Mouse (Mus musculus): ENCODE measurements around the gene Spats2l.

Gene Spats2l

DNA sequence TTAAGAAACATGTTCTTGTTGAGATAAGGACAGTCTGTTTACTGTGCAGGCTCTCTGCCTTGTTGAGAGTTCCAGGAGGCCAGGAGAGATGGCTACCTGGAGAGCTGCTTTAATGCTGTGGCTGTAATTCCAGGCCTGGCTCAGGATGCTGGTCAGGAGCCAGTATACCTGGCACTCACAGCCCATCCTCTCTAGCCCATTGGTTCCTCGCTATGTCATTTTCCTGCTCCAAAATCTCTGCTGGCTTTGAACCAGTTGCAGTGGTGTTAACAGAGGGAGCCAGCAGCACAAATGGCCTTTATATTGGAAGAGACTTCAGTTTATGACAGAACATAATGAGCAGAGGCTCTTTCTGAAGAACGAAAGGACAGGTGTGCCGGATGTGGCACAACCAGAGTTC, 127.5 kb downstream of the Spats2l start:
- no peak for DNase-seq

DNA sequence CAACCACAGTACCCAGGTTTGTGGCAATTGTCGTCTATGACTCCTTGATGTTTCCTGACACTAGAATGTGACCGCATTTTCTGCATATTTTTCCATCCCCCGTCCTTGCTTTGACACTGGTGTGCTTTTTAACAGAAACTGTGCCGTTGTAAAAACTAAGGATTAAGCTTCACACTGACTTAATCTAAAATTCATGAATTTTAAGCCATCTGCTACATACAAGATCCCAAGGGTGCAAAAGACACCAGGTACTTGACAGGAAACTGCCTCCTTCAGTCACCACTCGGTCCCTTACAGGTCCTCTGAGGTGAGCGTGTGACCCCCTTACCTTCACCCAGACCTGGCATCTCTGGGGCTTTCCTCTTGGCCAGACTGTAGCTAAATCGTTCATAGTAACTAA, 129.8 kb downstream of the Spats2l start:
- DNase-seq = no peak

DNA sequence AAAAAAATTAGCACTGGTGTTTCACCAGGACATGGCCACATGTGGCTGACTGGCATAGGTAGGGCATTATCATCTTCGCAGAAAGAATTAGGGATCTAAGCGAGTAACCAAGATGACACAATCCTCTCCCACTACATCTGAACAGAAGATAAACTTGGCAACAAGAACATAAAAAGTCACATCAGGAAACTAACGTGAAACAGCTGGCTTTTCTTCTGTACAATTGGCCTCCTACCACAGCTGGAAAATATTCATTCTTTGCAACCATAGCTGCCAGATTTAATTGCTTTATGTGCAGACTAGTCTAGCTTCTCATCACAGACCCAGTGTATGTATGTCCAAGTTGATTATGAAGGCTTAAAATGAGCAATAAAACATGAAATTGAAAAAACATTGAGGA, 131.9 kb downstream of the Spats2l start:
- DNase-seq = peak; percentile 30

- DNase-seq = no peak
These were observed 132.3 kb downstream of the Spats2l start for GRCm38 (mm10) chr1:57906312-57906711.

DNA sequence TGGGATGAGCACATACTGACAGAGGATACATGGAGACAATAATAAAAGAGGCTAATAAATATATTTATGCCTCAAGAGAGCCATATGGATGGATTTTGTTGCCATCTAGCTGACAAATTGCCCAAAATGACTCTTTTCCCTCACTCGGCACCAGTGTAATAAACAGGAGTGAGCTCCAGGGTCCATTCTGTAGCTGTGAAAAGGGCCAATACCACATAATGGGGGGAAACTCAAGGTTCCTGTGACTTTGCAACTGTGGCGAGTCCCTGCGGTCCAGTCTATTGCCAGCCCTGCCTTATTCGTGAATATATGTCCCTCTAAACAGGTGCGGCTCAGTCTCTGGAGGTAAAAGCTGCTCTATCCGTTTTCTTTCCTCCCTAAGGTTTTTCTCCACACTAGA, 137.6 kb downstream of the Spats2l start:
- DNase-seq = no peak

DNA sequence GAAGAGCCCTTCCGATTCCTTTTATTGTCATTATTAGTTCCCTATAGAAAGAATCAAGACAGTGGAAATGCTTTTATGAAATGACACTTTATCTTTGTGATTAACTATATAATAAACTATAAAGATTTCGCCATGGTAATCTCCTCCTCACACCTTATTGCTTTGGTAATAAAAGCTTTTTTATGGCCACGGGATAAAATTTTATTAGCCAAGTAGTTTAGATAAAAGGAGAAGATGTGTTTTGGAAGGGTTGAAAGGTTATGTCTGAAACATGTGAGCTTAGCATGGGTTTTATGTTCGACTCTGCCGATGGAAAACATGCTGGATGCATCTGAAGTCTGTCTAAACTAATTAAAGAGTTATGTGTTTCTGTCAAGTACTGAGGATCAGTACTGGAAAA, 143.4 kb downstream of the Spats2l start:
- DNase-seq = no peak

GRCm38 (mm10) chr1:57918567-57918966, 144.6 kb downstream of the Spats2l start:
- no peak for DNase-seq

DNA sequence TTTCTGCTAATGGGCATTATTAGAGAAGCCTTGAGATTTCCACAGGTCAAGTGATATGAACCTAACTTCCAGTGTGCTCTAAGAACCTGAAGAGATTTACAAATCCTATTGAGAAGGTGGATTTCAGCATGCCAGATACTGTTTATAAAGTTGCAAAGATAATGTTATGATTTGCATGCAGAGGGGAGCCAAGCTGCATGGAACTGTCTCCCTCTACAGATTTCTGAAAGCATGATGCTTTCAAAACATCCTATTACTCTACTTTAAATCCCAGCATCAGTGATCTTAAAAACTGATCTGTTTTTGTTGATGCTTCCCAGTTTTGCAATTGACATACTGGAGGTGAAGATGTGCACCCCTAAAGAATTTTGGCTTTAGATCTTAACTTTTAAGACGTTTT, 160.3 kb downstream of the Spats2l start:
- no peak for DNase-seq

GRCm38 (mm10) chr1:57940691-57941090, 166.7 kb downstream of the Spats2l start:
- peak; percentile 25 for DNase-seq

DNA sequence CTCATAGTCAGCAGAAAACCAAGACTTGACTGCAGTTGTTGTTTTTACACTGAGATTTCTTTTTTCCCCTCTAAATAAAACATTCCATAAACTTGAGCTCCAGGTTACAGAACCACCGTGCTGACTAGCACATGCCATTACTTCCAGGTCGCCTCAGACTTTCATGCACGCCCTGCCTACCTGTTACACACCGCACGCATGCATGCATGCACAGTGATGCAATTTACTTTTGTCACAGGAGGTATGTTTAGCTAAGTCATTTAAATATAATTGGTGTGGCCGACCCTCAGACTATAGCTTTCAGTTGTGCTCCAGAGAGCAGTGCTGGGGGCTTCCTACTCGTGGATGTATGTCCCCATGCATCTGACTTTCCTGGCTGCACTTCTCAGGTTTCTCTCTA, 167.1 kb downstream of the Spats2l start:
- DNase-seq = no peak

- DNase-seq = no peak
These were observed 167.8 kb downstream of the Spats2l start for GRCm38 (mm10) chr1:57941734-57942133.

GRCm38 (mm10) chr1:57942215-57942614, 168.3 kb downstream of the Spats2l start:
- DNase-seq = no peak

DNA sequence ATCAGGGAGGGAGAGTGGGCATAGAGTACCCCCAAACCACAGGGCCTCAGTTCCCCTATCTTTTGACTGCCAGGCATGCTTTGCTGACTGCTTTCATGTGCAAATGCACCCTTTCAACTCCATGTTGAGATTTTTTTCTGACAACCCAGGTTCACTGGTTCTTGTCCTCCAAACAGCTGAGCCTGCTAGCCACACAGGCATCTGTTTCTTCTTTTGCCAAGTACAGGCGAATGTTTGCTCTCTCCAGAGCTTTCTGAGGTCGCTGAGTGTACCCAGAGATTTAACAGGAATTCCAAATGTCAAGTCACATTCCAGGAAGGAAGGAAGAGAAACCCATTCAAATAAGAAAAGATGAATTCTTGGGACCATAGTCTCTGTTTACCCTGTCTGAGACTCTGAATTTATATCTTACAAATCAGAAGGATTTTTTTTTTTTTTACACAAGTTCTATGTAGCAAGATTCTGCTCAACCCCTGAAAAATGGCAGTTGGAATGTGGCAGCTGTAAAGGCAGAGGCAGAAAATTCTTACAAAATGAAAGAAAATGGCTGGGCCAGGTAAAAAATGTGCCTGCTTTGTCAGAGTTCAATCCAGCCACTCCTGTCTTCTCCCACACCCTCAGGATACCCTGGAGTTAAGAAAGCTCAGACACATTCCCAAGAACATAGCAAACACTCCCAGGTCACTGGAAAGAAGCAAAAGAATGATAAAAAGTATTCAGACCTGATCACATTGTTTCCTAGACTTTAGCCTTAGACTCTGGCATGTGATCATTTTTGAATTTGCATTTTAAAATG, 173.8 kb downstream of the Spats2l start:
- no peak for DNase-seq

DNA sequence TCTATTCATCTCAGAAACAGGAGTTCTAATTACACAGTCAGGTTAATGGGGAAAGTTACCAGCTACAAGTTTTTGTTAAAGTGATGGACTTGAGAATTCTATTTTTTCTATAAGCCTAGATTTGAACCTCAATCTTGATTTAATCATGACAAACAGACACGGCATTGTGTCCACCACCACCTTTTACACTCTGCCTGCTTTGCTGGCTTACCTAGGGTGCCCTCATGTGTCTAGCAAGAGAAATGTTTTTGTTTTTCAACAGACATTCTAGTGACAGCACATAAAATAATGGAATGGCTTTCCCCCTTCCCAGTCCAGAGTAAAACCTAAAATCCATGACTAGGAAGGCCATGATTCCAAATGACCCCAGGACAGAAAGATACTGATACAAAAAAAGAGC, 175.2 kb downstream of the Spats2l start:
- DNase-seq = peak; percentile 63

DNA sequence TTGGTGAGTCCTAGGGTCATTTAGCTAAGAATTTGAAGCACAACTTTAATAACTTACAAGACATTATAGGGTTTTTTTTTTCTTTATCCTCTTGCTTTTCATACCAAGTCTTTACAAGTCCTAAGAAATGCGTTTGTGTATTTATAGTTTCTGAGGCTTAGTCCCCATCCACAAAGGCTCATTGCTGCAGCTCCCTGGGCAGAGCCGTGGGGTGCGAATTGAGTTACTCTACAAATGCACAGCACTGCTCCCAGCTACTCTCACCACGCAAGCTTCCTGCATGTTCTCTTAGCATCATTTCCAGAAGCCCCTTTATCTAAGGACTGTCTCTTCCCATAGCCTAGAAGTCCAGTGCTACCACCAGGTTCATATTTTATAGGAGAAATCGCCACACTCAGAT, 175.8 kb downstream of the Spats2l start:
- no peak for DNase-seq

DNA sequence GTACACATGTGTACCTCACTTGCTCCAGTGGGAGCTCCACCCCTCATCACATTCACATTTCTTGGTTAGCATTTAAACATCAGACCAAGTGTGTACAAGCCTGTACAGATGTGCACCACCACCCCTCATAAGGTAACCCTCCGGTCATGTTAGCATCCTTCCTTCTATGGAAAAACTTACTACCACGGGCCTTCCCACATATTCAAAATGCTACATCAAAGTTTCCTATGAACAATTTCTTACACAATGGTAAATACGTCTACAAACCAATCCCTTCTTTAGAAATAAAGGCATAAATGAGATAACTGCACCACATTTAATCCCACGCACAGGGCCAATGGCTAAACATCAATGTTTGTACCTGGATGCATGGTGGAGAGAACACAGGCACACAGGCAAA, 178.5 kb downstream of the Spats2l start:
- no peak for DNase-seq

- DNase-seq = no peak
These were observed 179.8 kb downstream of the Spats2l start for GRCm38 (mm10) chr1:57953586-57954375.

DNA sequence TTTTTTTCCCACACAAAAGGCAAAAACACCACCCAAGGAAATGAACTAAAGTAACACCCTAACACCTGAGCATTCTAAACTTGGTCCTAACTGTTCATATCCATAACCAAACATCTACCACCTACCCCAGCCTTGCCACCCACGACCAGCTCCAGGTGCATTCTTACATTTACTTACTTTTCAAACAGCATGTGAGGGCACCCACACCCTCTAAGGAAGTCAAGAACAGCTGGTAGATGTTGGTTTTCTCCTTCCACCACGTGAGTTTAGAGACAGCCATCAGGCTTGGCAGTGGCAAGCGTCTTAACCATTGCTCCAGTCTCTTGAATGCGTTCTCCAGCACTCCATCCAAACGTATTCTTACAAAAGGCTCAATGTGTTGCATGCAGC, 180.4 kb downstream of the Spats2l start:
- DNase-seq = no peak

DNA sequence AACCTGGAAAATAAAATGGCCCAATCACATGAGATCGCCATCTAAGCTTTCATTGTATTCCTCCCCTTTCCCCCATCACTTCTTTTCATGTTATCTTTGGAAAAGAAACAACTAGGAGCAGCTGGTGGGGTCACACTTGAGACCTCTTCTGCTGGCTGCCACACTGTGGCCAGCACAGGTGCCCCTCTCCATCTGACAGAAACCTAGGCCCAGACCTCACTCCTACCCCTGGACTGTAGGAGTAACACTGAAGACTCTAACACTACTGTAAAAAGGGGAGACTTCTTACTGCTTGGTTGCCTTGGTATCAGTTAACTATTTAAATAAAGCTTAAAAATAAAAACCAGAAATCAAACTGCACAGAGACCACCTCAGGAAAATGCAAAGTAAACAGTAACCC, 181.8 kb downstream of the Spats2l start:
- no peak for DNase-seq

DNA sequence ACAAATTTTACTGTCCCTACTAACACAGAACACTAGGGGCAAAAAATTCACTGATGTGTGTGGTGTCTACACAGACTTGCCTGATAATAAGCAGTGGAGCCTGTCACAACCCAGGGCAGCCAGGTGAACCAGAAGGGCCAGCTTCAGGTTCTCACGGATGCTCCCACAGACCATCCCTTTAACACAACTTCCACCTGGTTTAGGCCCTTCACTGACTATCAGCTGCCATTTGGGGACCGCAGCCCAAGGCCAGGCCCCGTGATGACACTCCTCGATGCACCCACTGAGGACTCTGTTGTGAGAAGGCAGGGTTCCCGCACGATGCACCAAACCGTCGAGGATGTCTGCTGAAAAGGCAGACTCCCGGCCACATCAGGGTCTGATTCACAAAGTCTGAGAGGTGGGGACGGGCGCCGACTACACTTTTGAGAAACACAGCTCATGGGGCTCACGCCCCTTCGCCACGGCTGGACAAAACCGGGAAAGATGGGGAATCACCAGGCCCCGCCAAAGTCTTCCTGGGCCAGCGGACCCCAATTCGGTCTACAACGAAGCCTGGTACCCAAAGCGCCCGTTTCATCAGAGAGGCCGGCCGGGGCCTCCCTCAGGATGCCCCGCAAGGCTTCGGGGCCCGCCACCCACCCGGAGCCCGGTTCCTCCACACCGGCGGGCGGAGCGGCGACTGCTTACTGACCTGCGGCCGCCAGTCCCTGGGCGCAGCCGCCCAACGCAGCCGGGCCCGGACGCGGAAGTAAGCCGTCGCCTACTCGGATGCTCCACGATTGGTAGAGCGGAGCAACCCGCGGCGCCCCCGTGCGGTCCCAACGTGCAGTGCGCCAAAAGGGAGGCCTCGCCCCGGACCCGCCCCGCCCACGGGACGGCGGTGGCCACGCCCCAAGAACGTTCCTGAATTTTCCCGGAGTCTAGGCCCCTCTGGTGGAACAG, 195.6 kb downstream of the Spats2l start:
- peak; percentile 96 for DNase-seq

- DNase-seq = no peak
These were observed 197.6 kb downstream of the Spats2l start for GRCm38 (mm10) chr1:57971588-57971987.

DNA sequence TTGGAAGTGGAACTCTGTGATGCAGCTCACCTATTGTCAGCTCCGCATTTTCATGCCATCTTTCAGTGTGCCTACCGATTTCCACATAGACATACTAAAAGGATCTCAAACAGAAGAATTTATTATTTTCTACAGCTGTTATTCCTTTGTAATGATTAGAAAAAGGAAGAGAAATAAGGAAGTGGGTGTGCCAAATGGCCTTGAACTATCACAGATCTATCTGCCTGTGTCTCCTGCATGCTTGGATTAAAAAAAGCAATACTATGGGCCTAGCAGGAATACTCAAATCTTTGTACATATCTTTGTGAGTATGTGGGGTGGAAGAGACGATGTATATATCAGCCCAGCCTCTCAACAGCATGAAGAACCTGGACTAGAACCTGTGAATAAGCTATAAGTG, 202.9 kb downstream of the Spats2l start:
- DNase-seq = no peak

DNA sequence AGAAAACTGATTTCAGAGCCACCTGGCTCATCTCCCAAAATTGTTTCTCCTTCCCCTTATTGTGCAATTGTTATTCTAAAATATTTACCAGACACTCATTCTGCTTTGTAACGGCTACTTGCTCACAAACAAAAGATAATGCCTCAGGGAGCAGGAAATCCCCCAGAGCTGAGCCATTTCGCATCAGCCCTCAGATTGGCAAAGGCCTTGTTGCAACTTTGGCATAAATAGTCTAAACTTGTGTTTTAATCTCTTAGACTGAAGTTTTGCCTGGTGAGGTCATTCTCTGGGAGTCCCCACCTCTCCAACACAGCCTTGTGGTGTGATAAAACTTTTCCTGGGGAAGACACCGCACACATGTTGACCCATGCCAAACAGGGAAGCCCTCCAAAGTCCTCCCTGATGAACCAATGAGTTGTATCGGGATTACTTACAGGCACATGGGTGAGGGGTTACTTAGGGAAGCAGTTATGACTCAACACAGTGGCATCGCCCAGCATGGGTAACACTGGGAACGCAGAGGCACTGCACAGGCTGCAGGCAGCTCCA, 215.2 kb downstream of the Spats2l start:
- DNase-seq = no peak
